Mouse (Mus musculus) T-helper 1 cell (primary cell): ENCODE data around the gene Tank.

Experiments used
- in situ Hi-C: fragments of 300-600 bp; cut with MboI, MseI; formaldehyde crosslinking; loops from one replicate; pipeline ENCODE4 v1.15.1; 2025; ENCODE audit warnings: high pct_unique_total_duplicates

Gene Tank

DNA sequence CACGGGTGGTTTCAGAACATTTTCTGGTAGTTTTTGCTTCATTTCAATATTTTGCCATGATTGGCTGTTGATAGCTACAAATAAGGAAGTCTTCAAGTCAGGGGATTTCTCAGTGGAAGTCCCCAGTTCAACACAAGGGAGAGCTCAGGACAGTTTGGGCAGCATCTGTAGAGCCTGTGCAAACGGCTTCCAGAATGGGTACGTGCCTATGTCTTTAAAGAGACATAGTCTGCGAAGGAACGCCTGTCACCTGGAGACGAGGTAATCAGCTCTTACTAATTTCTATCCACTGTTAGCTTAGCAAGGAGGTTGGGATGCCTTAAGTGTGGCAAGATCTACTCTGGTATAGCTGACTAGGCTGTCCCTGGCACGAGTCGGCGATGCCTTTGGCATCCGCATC lies at the start of gene Tank:
Tank (plus strand) TSS at position 153 of the 400 bp plus-strand sequence.
- in situ Hi-C loops, result no loop called here

DNA sequence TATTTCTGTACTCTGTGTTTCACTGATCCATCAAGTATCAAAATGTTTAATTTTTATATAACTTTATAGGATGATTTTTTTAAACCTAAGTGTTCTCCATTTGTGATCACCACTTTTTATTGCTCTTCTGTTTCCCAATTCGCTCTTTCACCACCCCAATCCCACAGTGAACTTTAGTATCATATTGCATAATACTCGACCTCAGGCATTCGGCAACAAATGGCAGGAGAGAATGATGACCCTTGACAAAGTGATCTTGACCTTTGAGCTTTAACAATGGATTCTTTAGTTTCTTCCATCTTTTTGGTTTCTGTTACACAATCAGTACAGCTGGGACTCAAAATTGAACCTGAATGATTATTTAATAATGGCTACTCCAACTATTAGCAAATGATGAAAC lies 46.1 kb upstream of the Tank start:
- in situ Hi-C loops, result no loop called here

GRCm38 (mm10) chr2:61533131-61533530 lies 45.3 kb upstream of the Tank start:
- in situ Hi-C loops, result no loop called here

GRCm38 (mm10) chr2:61536901-61537300 lies 41.5 kb upstream of the Tank start:
- in situ Hi-C loops, result no loop called here

GRCm38 (mm10) chr2:61539378-61539777 lies 39.0 kb upstream of the Tank start:
- in situ Hi-C loops, result no loop called here

DNA sequence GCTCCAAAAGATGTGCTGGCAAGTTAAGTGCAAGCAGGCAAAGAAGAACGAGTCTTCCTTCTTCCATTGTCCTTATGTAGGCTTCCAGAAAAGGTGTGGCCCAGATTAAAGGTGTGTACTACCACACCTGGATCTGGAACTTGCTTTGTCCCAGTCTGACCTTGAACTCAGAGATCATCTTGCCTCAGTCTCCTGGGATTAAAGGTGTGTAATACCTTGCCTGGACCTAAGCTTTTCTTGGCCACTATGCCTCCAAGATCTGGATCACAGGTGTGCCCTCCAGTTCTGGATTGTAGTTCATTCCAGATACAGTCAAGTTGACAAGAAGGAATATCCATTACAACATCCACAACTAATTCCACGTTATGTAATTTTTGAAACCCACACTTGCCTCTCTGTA lies 36.0 kb upstream of the Tank start:
- in situ Hi-C loops, result no loop called here

- in situ Hi-C loops, result no loop called here
Observed at GRCm38 (mm10) chr2:61545666-61546065, 32.7 kb upstream of the Tank start.

DNA sequence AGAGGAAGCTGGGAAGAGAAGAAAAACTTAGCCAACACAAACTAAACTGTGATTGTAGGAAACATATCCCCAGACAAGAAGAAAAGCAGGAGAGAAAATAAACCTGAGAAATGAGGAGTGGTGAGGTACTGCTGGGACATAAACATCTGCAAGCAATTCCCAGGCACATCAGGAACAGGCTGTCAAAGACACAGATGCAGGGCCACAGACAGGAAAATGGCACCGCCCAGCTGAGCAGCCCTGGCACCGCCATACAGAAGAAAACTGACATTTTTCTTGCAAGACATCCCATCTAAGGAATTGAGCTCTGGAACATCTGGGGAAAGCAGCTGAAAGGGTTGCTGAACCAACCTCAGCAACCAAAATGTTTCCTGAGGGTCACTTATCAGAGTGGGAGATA lies 30.4 kb upstream of the Tank start:
- in situ Hi-C loops, result no loop called here

DNA sequence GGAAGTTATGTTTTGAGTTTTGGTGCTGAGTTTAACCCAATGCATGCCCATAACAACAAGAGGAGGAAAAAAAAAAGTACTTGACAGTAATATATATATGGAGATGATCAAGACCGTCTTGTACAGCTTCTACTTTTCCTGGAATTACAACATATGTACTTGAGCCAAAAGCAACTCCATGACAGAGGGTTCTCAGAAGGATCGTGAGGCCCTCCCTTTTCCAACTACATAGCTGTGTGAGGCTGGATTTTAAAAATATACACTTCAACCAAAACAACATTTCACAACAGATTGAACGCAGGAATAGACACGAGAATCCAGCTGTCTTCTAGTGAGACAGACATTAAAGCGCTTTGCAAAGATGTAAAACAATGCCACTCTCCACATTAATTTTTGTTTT lies 26.7 kb upstream of the Tank start:
- in situ Hi-C loops, result no loop called here

DNA sequence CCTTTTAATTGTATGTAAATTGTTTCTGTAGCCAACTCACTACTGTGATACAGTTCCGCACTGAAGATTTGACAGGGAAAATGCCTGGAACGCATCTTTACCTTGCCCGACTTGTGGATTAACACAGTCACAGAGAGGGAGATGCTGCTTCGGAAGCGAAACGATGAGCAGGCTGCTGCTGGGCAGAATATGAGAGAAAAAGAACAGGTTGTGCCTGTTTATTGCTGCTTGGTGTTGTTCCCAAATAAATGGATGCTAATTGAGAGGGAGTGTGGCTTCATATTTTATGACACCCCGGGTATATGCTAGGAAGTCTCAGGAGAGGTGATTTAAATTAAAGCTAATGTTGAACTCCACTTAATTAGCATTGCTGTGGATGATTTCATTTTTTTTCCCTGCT lies 23.0 kb upstream of the Tank start:
- in situ Hi-C loops, result no loop called here

DNA sequence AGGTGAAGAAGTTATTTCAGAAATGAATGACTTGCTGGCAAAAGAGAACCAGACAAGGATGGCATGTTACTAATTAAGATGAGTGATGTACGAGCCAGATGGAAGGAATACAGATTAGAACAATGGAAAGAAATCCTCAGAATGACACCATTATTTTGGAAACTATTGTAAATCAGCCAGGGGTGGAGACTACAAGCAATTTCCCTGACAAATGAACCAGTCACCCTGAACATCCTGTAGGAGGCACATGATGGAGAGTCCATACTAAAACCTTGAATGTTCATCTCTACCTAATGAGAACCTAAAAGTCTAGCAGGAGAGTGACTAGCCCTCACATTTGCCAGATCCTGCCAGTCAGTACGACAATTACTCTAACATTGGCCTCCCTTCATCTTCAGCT lies 22.6 kb upstream of the Tank start:
- in situ Hi-C loops, result no loop called here

DNA sequence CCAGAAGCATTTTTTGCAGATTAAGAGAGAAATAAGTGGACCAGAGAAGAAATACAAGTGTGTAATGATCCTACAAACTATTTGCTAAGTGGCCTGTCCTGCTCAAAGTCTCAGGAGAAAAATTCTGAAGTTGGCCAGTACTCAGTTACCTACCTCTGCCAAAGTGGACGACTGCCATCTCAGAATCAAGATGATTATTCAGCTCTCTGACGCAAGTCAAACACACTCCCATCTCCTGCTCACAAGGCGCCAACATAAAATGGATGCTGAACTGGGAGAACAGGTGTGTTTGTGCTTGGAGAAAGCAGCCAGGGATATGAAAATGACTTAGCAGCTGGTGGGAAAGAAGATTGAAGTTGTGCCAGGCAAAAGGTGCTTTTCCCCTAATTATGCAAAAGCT lies 21.7 kb upstream of the Tank start:
- in situ Hi-C loops, result no loop called here

GRCm38 (mm10) chr2:61557848-61558471 lies 20.4 kb upstream of the Tank start:
- in situ Hi-C loops, result no loop called here

DNA sequence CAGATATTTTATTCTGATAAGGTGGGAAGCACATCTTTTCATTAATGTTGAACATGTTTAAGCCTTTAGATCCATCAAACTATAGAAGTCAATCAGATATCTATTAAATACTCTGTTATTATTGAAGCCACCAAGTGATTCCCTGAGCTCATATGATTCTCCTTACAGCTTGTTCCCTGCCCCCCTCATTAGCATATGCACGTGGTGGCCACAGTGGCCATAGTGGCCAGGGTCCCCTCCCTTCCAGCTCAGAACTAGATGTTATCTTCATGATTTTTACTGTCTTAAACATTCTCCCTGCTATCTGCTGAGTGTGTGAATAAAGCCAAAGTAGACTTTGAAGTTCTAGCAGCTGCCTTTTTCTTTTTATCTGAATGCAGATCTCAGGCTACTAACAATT lies 17.3 kb upstream of the Tank start:
- in situ Hi-C loops, result no loop called here

DNA sequence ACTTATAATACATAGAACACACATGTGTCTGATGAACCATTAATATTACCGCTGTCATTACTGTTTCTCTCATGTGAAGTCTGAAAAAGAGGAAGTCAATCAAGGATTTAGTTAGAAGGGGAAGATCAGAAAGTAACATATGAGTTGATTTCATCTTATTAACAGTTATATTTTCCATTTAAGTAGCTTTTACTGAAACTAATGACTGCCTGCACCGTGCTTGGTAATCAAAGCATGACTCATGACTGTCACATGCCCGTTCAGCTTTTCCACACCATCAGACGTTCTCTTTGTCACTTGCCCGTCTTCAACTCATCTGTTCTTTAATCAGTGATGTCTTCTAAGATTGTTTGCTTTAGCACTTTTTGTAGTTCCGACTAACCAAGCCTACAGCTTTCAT lies 15.2 kb upstream of the Tank start:
- in situ Hi-C loops, result no loop called here

DNA sequence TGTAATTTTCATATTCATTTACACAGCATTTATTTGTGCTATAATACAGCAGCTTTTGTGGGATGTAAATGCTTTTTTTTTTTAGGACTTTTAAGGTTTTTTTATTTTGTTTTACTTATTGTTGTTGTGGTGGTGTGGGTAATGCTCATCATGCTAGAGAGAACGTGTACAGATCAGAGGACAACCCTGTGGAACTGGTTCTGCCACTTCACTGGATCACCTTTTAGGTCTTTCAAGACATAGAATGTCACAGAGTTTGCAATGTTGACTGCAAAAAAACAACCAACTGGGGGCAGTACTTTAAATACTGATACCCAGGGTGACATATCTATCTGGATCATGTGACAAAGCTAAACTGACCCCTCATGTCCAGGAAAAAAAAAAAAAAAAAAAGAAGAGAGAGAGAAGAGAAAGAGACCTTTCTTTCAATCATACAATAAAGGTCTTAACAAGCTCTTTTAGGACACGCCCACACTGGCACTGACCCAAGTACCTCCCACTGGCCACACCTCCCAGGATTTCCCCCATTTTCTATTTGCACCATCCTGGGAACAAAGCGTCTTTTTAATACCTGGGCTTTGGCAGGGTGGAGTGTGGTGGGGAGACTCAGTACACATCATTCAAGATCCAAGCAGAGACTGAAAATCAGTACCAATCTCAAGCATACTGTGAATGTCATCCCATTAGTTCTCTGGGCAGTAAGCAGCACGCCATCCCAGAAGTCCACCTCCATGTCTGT lies 11.2 kb upstream of the Tank start:
- in situ Hi-C loops, result no loop called here

DNA sequence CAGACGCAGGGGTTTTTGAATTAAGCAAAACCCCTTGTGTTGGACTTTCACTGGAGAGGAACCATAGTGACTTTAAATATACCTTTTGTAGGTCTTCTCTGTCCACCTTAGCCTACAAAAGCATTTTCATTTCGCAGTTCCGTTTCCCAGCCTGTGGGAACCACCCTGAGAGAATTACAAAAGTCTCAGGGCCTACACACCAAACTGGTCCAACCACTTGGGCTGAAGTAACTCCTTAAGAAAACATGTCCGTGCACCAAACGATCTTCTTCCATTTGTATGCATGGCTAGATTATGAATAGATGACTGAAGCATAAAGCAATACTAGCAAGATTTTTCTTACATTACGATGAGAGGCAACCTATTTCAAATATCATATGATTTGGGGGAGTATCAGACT lies 9.2 kb upstream of the Tank start:
- in situ Hi-C loops, result no loop called here

- in situ Hi-C loops, result no loop called here
Observed at GRCm38 (mm10) chr2:61571343-61571955, 6.9 kb upstream of the Tank start.

- in situ Hi-C loops, result no loop called here
Observed at GRCm38 (mm10) chr2:61576497-61576896, 1.9 kb upstream of the Tank start.

DNA sequence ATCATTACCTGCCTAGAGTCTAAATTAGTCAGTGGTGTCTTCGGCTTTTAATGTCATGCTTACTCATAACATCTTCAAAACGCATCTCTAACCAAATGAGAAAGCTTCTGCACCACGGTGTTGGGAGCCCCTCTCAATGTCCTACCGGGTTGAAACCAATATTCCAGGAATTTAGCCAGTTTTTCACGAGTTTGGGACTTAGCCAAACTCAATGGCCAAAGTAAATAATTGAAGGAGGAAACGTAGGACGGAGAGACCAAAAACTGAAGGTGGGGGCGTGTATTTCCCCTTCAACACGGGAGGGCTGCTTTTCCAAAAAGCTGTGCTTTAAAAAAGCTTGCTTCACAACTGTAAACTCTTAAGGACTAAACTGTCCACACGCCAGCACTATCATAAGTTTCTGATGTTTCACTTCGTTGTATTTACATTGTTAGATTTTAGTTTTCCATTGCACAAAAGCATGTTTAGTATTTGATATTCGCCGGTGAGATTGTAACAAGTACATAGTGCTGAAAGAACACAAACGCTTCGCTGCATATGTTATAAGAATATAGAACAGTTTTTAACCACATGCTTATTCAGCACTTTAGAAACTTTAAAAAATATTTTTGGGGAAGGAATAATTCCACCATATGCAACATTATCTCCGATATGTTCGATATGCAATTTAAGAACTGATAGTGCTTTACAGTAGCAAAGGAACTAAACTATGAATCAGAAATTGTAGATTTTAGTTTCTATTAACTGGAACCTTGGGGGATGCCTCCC lies 1.3 kb upstream of the Tank start:
- in situ Hi-C loops, result no loop called here

- in situ Hi-C loops, result no loop called here
Observed at GRCm38 (mm10) chr2:61577696-61578062, 706 bp upstream of the Tank start.

GRCm38 (mm10) chr2:61579501-61579990 lies 1.2 kb downstream of the Tank start:
- in situ Hi-C loops, result no loop called here
